Mouse (Mus musculus) lung, adult 18-20 months (tissue): ENCODE data around the gene Gm28363.
"Not testable (repeated sequence)": the region's sequence is repeated elsewhere in the genome, so short reads cannot be mapped to it uniquely, and the experiment has no call there.

ENCODE experiments used
- DNase-seq, 2 experiments: peaks; one replicate each; pipeline ENCODE4 v3.0.0; 2022; ENCODE audit warnings: mixed read lengths in 2 of 2

The Gm28363 gene

GRCm38 (mm10) chr1:117696831-117697230, at the start of gene Gm28363:
Gene Gm28363 (plus strand): TSS chr1:117697131.
- DNase-seq = not testable (repeated sequence)

GRCm38 (mm10) chr1:117650236-117650635, 46.7 kb upstream of the Gm28363 start:
- not testable (repeated sequence) for DNase-seq
